Mouse (Mus musculus): Measurements from ENCODE around the gene Atp6v0d1. TPM values are rescaled to one million over a fixed set of nuclear protein-coding genes. Genes with fewer than 3 reads are reported as not detected.

Atp6v0d1 gene
- total and polyA plus RNA-seq, 3 experiments: 51.1 to 83.8 TPM; not detected in 1

GRCm38 (mm10) chr8:105493495-105493894 is 72.4 kb downstream of the Atp6v0d1 start:
- Histone ChIP-seq H3K27me3 (ENCODE audit: control insufficient read depth in 1 of 2, insufficient read depth in 2 of 2, low read length in 2 of 2) (no peaks in the 10 kb centered on the region), H3K36me3 (ENCODE audit: control insufficient read depth in 1 of 2, insufficient read depth in 2 of 2, low read length in 2 of 2) (peaks cover 0 to 5% of the 10 kb centered on the region in 2 experiments; a peak in 2 of 4 replicates), H3K79me2 (ENCODE audit: control insufficient read depth, insufficient read depth, low read length, poor library complexity) (peaks cover 4% of the 10 kb centered on the region), H3K4me1 (ENCODE audit: control insufficient read depth in 1 of 2, insufficient read depth in 2 of 2, low read length in 2 of 2) (peaks cover 4 to 15% of the 10 kb centered on the region in 2 experiments), H3K4me3 (ENCODE audit: control insufficient read depth in 1 of 2, insufficient read depth in 1 of 2, low read depth in 2 of 2, low read length in 2 of 2) (no peak overlapping the region), H3K27ac (ENCODE audit: control insufficient read depth, low read depth, low read length) (no peak overlapping the region), H3K9ac (ENCODE audit: control insufficient read depth, low read depth, low read length, poor library complexity, severe bottlenecking) (no peak overlapping the region), H3K9me3 (replicated peaks; ENCODE audit: insufficient read depth, low read length) (no peaks in the 10 kb centered on the region)
- TF ChIP-seq HCFC1 (IDR thresholded peaks at IDR 0.05; ENCODE audit: low read depth, low read length) (no peak), POLR2AphosphoS5 (IDR thresholded peaks at IDR 0.05; ENCODE audit: borderline replicate concordance, low read depth, low read length) (no peak), MAX (IDR thresholded peaks at IDR 0.05; ENCODE audit: low read length) (no peak), MEF2A (IDR thresholded peaks at IDR 0.05; ENCODE audit: extremely low read depth, insufficient replicate concordance, low read depth, low read length, poor library complexity, severe bottlenecking) (no peak), SIN3A (IDR thresholded peaks at IDR 0.05; ENCODE audit: low read length) (no peak)
- DNase-seq (ENCODE audit: low read depth, low spot score): no peak

GRCm38 (mm10) chr8:105489281-105489680 is 76.6 kb downstream of the Atp6v0d1 start:
- Histone ChIP-seq H3K79me2 (ENCODE audit: control insufficient read depth, insufficient read depth, low read length, poor library complexity) (no peaks in the 10 kb centered on the region), H3K9ac (ENCODE audit: control insufficient read depth, low read depth, low read length, poor library complexity, severe bottlenecking) (no peak overlapping the region), H3K36me3 (ENCODE audit: control insufficient read depth in 1 of 2, insufficient read depth in 2 of 2, low read length in 2 of 2) (no peaks in the 10 kb centered on the region), H3K4me3 (ENCODE audit: control insufficient read depth in 1 of 2, insufficient read depth in 1 of 2, low read depth in 2 of 2, low read length in 2 of 2) (no peak overlapping the region), H3K27me3 (ENCODE audit: control insufficient read depth in 1 of 2, insufficient read depth in 2 of 2, low read length in 2 of 2) (no peaks in the 10 kb centered on the region), H3K4me1 (ENCODE audit: control insufficient read depth in 1 of 2, insufficient read depth in 2 of 2, low read length in 2 of 2) (peaks cover 0 to 6% of the 10 kb centered on the region in 2 experiments; a peak in 2 of 4 replicates), H3K9me3 (replicated peaks; ENCODE audit: insufficient read depth, low read length) (no peaks in the 10 kb centered on the region), H3K27ac (ENCODE audit: control insufficient read depth, low read depth, low read length) (no peak overlapping the region)
- DNase-seq (ENCODE audit: low read depth, low spot score): no peak
- TF ChIP-seq MAFK (IDR thresholded peaks at IDR 0.05; ENCODE audit: borderline replicate concordance, low read depth, low read length): no peak
- no peak for TF ChIP-seq MAZ (IDR thresholded peaks at IDR 0.05; ENCODE audit: low read depth, low read length)
- no peak for TF ChIP-seq GATA1 (IDR thresholded peaks at IDR 0.05; ENCODE audit: low read depth, low read length)
- no peak for TF ChIP-seq MEF2A (IDR thresholded peaks at IDR 0.05; ENCODE audit: extremely low read depth, insufficient replicate concordance, low read depth, low read length, poor library complexity, severe bottlenecking)
- TF ChIP-seq ZKSCAN1 (IDR thresholded peaks at IDR 0.05; ENCODE audit: low read depth, low read length): no peak
- no peak for TF ChIP-seq NRF1 (IDR thresholded peaks at IDR 0.05; ENCODE audit: insufficient read depth, low read depth, low read length, poor library complexity, severe bottlenecking)
- no peak for TF ChIP-seq TAL1 (IDR thresholded peaks at IDR 0.05; ENCODE audit: low read length)
- no peak for TF ChIP-seq CHD1 (IDR thresholded peaks at IDR 0.05; ENCODE audit: low read depth, low read length)
- no peak for TF ChIP-seq KAT2A (conservative IDR thresholded peaks at IDR 0.05; ENCODE audit: low read depth, low read length)
- no peak for TF ChIP-seq ELF1 (IDR thresholded peaks at IDR 0.05; ENCODE audit: low read depth, low read length)
- no peak for TF ChIP-seq MYB (IDR thresholded peaks at IDR 0.05; ENCODE audit: low read depth, low read length)
- TF ChIP-seq UBTF (IDR thresholded peaks at IDR 0.05; ENCODE audit: borderline replicate concordance, insufficient read depth, low read depth, low read length): no peak
- no peak for TF ChIP-seq SMC3 (IDR thresholded peaks at IDR 0.05; ENCODE audit: low read depth, low read length)
- no peak for TF ChIP-seq CTCF (IDR thresholded peaks at IDR 0.05 in 2 of 3, conservative IDR thresholded peaks at IDR 0.05 in 1 of 3; ENCODE audit: control insufficient read depth in 1 of 3, insufficient read depth in 1 of 3, low read depth in 2 of 3, low read length in 3 of 3, poor library complexity in 1 of 3, severe bottlenecking in 1 of 3)
- no peak for TF ChIP-seq CHD2 (IDR thresholded peaks at IDR 0.05; ENCODE audit: low read length)
- no peak for TF ChIP-seq SIN3A (IDR thresholded peaks at IDR 0.05; ENCODE audit: low read length)

Measured in MEL (cell line).